Comparison of ENCODE assay signal across 8 mouse cellular contexts in genomic region chr12:91654399-91655122, GRCm38 (mm10).
A peak's percentile ranks its signal among the peaks of the same experiment; 100 is the strongest.
DNase-seq lines count a peak whose midpoint lies in the region; ATAC-seq lines count a peak whose summit lies in the region.

No protein-coding gene starts in this region.

- no peaks in the 10 kb centered on the region for H3K27me3 ChIP-seq in liver, embryonic 11.5 days (replicated peaks; ENCODE audit: control insufficient read depth, insufficient read depth, low read length)

- 80% methylated on average over 3 of the region's 3 CpGs for WGBS in liver, embryonic 11.5 days

- DNase-seq in adrenal gland, adult 8-10 months, result peak; percentile 29
- no peak for DNase-seq in adrenal gland, adult 18-20 months (ENCODE audit: low spot score in 2 of 2)
- peak; percentile 28 to 54 for DNase-seq in layer of hippocampus, postnatal 10 days (ENCODE audit: low spot score in 2 of 2)
- no peak for DNase-seq in layer of hippocampus, adult 9-10 months (ENCODE audit: low spot score)
- peak; percentile 14 to 40 for DNase-seq in cerebellum, adult 18-20 months
- peak; percentile 60 for DNase-seq in left cerebral cortex, postnatal 4 days
- no peak for DNase-seq in liver, embryonic 11.5 days (ENCODE audit: low spot score)
- no peak for DNase-seq in adipocyte (ENCODE audit: low spot score)

- H3K9me3 ChIP-seq in liver, embryonic 11.5 days (ENCODE audit: control insufficient read depth, low read length), result no peaks in the 10 kb centered on the region

- no peaks in the 10 kb centered on the region for H3K4me1 ChIP-seq in liver, embryonic 11.5 days (replicated peaks; ENCODE audit: control insufficient read depth, insufficient read depth, low read length)

- no peak overlapping the region for H3K9ac ChIP-seq in liver, embryonic 11.5 days (ENCODE audit: low read depth, low read length)

- intact Hi-C loops in left cerebral cortex, postnatal 4 days (cut with DNase I), result no loop called here

- H3K36me3 ChIP-seq in liver, embryonic 11.5 days (ENCODE audit: control insufficient read depth, insufficient read depth, low read length), result no peaks in the 10 kb centered on the region

- H3K27ac ChIP-seq in liver, embryonic 11.5 days (ENCODE audit: low read depth, low read length), result no peak overlapping the region

- H3K4me2 ChIP-seq in liver, embryonic 11.5 days, result no peak overlapping the region

- no peak overlapping the region for H3K4me3 ChIP-seq in liver, embryonic 11.5 days (ENCODE audit: low read depth, low read length)

- no peak for ATAC-seq in liver, embryonic 11.5 days (replicated peaks; ENCODE audit: low FRiP score)

Comparison
In these comparisons a context has a peak if more than half of its experiments do, and no peak if none do; other contexts are left out.
1. DNase-seq: peak in adrenal gland, adult 8-10 months (single experiment), layer of hippocampus, postnatal 10 days (2 of 2), cerebellum, adult 18-20 months (2 of 2) and left cerebral cortex, postnatal 4 days (single experiment); none in adrenal gland, adult 18-20 months (0 of 2), layer of hippocampus, adult 9-10 months (single experiment), liver, embryonic 11.5 days (single experiment) and adipocyte (single experiment).